Mouse (Mus musculus) heart, postnatal 4 days (tissue): Measurements from ENCODE around the gene Pip5k1b. TPM values are rescaled to one million over a fixed set of nuclear protein-coding genes. Genes with fewer than 3 reads are reported as not detected.
A peak's percentile ranks its signal among the peaks of the same experiment; 100 is the strongest.

ENCODE experiments used
- DNase-seq: peaks from one replicate; pipeline ENCODE4 v3.0.0; 2021
- total RNA-seq, 2 experiments: library from RNA; stranded (reverse); gene quantifications; 2 replicates each; pipeline ENCODE4 v1.2.3; 2021

Gene Pip5k1b
- total RNA-seq, 2 experiments from 2014 or later = 29.9 to 31.2 TPM

- DNase-seq = peak; percentile 60
These were observed 222.7 kb downstream of the Pip5k1b start for GRCm38 (mm10) chr19:24332956-24333355.

GRCm38 (mm10) chr19:24331274-24331673, 224.4 kb downstream of the Pip5k1b start:
- no peak for DNase-seq

GRCm38 (mm10) chr19:24330366-24330765, 225.3 kb downstream of the Pip5k1b start:
- DNase-seq = no peak

- no peak for DNase-seq
These were observed 227.8 kb downstream of the Pip5k1b start for GRCm38 (mm10) chr19:24327921-24328320.

- no peak for DNase-seq
These were observed 228.7 kb downstream of the Pip5k1b start for GRCm38 (mm10) chr19:24326969-24327368.

GRCm38 (mm10) chr19:24325692-24326091, 230.0 kb downstream of the Pip5k1b start:
- no peak for DNase-seq

- DNase-seq = no peak
These were observed 231.6 kb downstream of the Pip5k1b start for GRCm38 (mm10) chr19:24323841-24324613.

GRCm38 (mm10) chr19:24321900-24322311, 233.8 kb downstream of the Pip5k1b start:
- peak; percentile 51 for DNase-seq

- no peak for DNase-seq
These were observed 234.3 kb downstream of the Pip5k1b start for GRCm38 (mm10) chr19:24321211-24321899.

GRCm38 (mm10) chr19:24318172-24318571, 237.5 kb downstream of the Pip5k1b start:
- no peak for DNase-seq

GRCm38 (mm10) chr19:24317731-24318130, 237.9 kb downstream of the Pip5k1b start:
- no peak for DNase-seq

- DNase-seq = peak; percentile 62
These were observed 238.6 kb downstream of the Pip5k1b start for GRCm38 (mm10) chr19:24317038-24317591.

- DNase-seq = no peak
These were observed 239.5 kb downstream of the Pip5k1b start for GRCm38 (mm10) chr19:24316060-24316725.

- DNase-seq = no peak
These were observed 240.4 kb downstream of the Pip5k1b start for GRCm38 (mm10) chr19:24315234-24315633.

- DNase-seq = no peak
These were observed 241.0 kb downstream of the Pip5k1b start for GRCm38 (mm10) chr19:24314676-24315075.

GRCm38 (mm10) chr19:24312556-24313342, 242.9 kb downstream of the Pip5k1b start:
- DNase-seq = no peak

- DNase-seq = no peak
These were observed 243.6 kb downstream of the Pip5k1b start for GRCm38 (mm10) chr19:24312046-24312445.

- DNase-seq = peak; percentile 76
These were observed 247.4 kb downstream of the Pip5k1b start for GRCm38 (mm10) chr19:24308305-24308705.

GRCm38 (mm10) chr19:24307271-24308221, 248.1 kb downstream of the Pip5k1b start:
- DNase-seq = peak; percentile 61

GRCm38 (mm10) chr19:24306351-24306750, 249.3 kb downstream of the Pip5k1b start:
- DNase-seq = no peak

- no peak for DNase-seq
These were observed 253.5 kb downstream of the Pip5k1b start for GRCm38 (mm10) chr19:24302198-24302597.
